Mouse (Mus musculus) liver, postnatal 0 days (tissue): Measurements from ENCODE around the gene Stx16.

ENCODE experiments used
- CTCF ChIP-seq: sonication (generic); IDR thresholded peaks from 2 replicates; pipeline ENCODE4 v1.5.1; 2016; ENCODE audit warnings: antibody characterized with exemption, low read depth
- EP300 ChIP-seq: IDR thresholded peaks from 2 replicates; pipeline ENCODE4 v1.6.1; 2016; ENCODE audit warnings: antibody characterized with exemption, low read depth, mild to moderate bottlenecking

- TF ChIP-seq CTCF (no peak), EP300 (no peak)
Observed at GRCm38 (mm10) chr2:174049481-174050338, 26.4 kb upstream of the Stx16 start.
